8 mouse cellular contexts compared by ENCODE assay signal in genomic region chr15:84853261-84854137, GRCm38 (mm10). TPM values are rescaled to one million over a fixed set of nuclear protein-coding genes. Genes with fewer than 3 reads are reported as not detected.
DNase-seq lines count a peak whose midpoint lies in the region; ATAC-seq and TF ChIP-seq lines count a peak whose summit lies in the region.

No protein-coding gene starts in this region.

- peak overlapping the region; percentile 99 for H3K4me2 ChIP-seq in hindbrain, postnatal 0 days (ENCODE audit: low read depth, low read length)

- H3K36me3 ChIP-seq in hindbrain, postnatal 0 days (ENCODE audit: insufficient read depth, low read length), result no peaks in the 10 kb centered on the region

- H3K4me1 ChIP-seq in hindbrain, postnatal 0 days (ENCODE audit: insufficient read depth, low read length), result peaks cover 20% of the 10 kb centered on the region

- H3K9ac ChIP-seq in hindbrain, postnatal 0 days (replicated peaks; ENCODE audit: low read length), result peak overlapping the region; percentile 72

- peak overlapping the region; percentile 90 for H3K27ac ChIP-seq in hindbrain, postnatal 0 days

- H3K27me3 ChIP-seq in hindbrain, postnatal 0 days (ENCODE audit: insufficient read depth, low read length), result no peaks in the 10 kb centered on the region

- DNase-seq in adrenal gland, adult 18-20 months (ENCODE audit: low spot score in 2 of 2), result peak; percentile 67 to 75
- peak; percentile 77 to 92 for DNase-seq in cerebellum, postnatal 4 days (ENCODE audit: low spot score in 2 of 2)
- DNase-seq in gastrocnemius, postnatal 10 days, result peak; percentile 75
- DNase-seq in hindbrain, postnatal 0 days (ENCODE audit: low spot score), result peak; percentile 90
- peak; percentile 80 to 87 for DNase-seq in left cerebral cortex, postnatal 14 days (ENCODE audit: low spot score in 2 of 2)
- peak; percentile 64 for DNase-seq in right cerebral cortex, postnatal 25 days

- intact Hi-C loops in left cerebral cortex, postnatal 14 days (cut with DNase I), result loop anchor here (2.0 kb wide), 1 partner anchor 69 kb away; the partner anchor contains the start of gene Nup50

- under 1% methylated on average over 73 of the region's 84 CpGs for WGBS in hindbrain, postnatal 0 days

- TF ChIP-seq CTCF in hindbrain, postnatal 0 days (IDR thresholded peaks at IDR 0.05; ENCODE audit: low read depth), result peak; percentile 34; the same call in 1 of the 2 replicates

- no peaks in the 10 kb centered on the region for H3K9me3 ChIP-seq in hindbrain, postnatal 0 days (ENCODE audit: low read length)

- H3K4me3 ChIP-seq in hindbrain, postnatal 0 days (ENCODE audit: low read length), result peak overlapping the region; percentile 77

- peak; percentile 79 for ATAC-seq in hindbrain, postnatal 0 days
- peak; percentile 44 for ATAC-seq in megakaryocyte progenitor cell, adult 5-6 weeks (replicated peaks; ENCODE audit: poor library complexity)
- ATAC-seq in inflammation-experienced regulatory T-cells, adult 6 months, result no peak

RNA-seq across cellular contexts. Expression of gene Phf21b, which starts 2.4 kb away (rescaled TPM):
- 1 to 10 TPM; 1.6 to 2.3 TPM for total RNA-seq in adrenal gland, adult 18-20 months (2021)
- total RNA-seq in gastrocnemius, postnatal 10 days (2021), result 1 to 10 TPM; 1.1 to 1.2 TPM
- 22.8 and 29.7 TPM in 2 replicates for total RNA-seq in hindbrain, postnatal 0 days (2014; rRNA removed)
- 2.2 and 2.5 TPM in 2 replicates for polyA plus RNA-seq in hindbrain, postnatal 0 days (2015; fragmentation: Nextera tagmentation; extraction: Ambion mirVana)
- total RNA-seq in left cerebral cortex, postnatal 14 days (2021), result 10 to 100 TPM; 15.3 to 16.1 TPM
- total RNA-seq in megakaryocyte progenitor cell, adult 5-6 weeks (2015), result 0.20 and 0.32 TPM in 2 replicates
- 0.08 and 0.10 TPM in 2 replicates for total RNA-seq in megakaryocyte progenitor cell, adult 5-6 weeks (2017)
- 1 to 10 TPM in 2 of 3 experiments, under 1 TPM in 1; 0.65 to 2.4 (median 1.6) TPM for polyA plus RNA-seq in inflammation-experienced regulatory T-cells, adult 6 months (2017; shearing (Covaris generic))
